Mouse (Mus musculus): Measurements from ENCODE around the gene Rnaseh2b. TPM values are rescaled to one million over a fixed set of nuclear protein-coding genes. Genes with fewer than 3 reads are reported as not detected.

Gene Rnaseh2b
- 15.7 to 19.5 TPM (median 18.3 TPM) in 4 replicates for total RNA-seq (2023; ENCODE audit: inconsistent age)

GRCm38 (mm10) chr14:62292488-62293339, at the start of gene Rnaseh2b, which contains the start of gene Dleu7:
Rnaseh2b (plus strand) TSS chr14:62292589.
Dleu7 (minus strand) TSS chr14:62293047.

Other genes starting within 250 kb of the Rnaseh2b start
- not detected in 4 replicates for gene Dleu7, start 458 bp downstream of the Rnaseh2b start, total RNA-seq (2023; ENCODE audit: inconsistent age)
- not detected in 4 replicates for gene Gucy1b2, start 163.7 kb downstream of the Rnaseh2b start, total RNA-seq (2023; ENCODE audit: inconsistent age)